In the genomic region with DNA sequence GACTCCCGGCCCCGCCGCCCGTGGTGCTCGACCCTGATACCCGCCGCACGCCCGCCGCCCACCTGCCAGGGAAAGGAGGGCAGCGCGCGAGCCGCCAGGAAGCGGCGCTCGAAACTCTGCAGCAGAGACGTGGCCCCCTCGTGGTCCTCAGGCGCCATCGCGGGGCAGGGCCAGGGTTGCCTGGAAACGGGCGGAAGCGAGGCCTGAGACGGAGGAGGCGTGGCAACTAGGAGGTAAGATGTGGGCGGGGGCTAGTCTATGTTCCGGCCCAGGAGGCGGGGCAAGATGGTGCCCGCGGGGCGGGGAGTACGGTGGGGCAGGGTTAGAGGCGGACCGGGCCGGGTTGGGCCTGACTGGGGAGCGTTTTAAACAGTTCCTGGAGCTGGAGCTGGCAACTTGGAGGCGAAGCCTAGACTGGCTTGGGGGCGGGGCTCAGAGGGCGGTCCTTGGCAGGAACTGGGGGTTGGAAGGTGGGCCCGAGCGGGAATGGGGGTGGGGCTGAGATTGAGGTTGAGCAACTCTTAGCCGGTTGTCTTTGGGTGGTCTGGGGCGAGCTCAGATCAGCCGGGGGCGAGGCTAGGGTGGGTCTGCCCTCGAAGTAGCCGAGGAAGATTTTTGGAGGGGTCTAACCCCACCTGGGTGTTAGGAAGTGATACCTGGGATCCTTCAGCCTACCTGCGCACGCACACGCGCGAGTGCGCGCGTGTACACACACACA, we compare ENCODE assay signal across 8 mouse cellular contexts. TPM values are rescaled to one million over a fixed set of nuclear protein-coding genes. Genes with fewer than 3 reads are reported as not detected.
DNase-seq lines count a peak whose midpoint lies in the region; ATAC-seq lines count a peak whose summit lies in the region.

A gene (minus strand): TSS at position 205 of the 718 bp plus-strand sequence.

- peak; percentile 98 for ATAC-seq in hindbrain, embryonic 15.5 days (ENCODE audit: low FRiP score, low read depth)

- no peaks in the 10 kb centered on the region for H3K9me3 ChIP-seq in hindbrain, embryonic 15.5 days

- 1% methylated on average over 57 of the region's 57 CpGs for WGBS in hindbrain, embryonic 15.5 days

- peak within 1 kb of the TSS; percentile 49; the same call in 1 of the 2 replicates for H3K27ac ChIP-seq in hindbrain, embryonic 15.5 days (replicated peaks)

- H3K9ac ChIP-seq in hindbrain, embryonic 15.5 days = peak within 1 kb of the TSS; percentile 55

- peak within 1 kb of the TSS; percentile 55 for H3K4me3 ChIP-seq in hindbrain, embryonic 15.5 days

- H3K36me3 ChIP-seq in hindbrain, embryonic 15.5 days = no peaks in the 10 kb centered on the region

- no peaks in the 10 kb centered on the region for H3K27me3 ChIP-seq in hindbrain, embryonic 15.5 days

- peak within 1 kb of the TSS; percentile 81 for H3K4me2 ChIP-seq in hindbrain, embryonic 15.5 days

- DNase-seq in T-cell, adult 2 months (ENCODE audit: low spot score) = peak; percentile 99
- DNase-seq in cerebellum, postnatal 36 days = peak; percentile 84 to 91
- DNase-seq in frontal cortex, postnatal 36 days (ENCODE audit: low spot score in 2 of 2) = peak; percentile 96 to 97
- DNase-seq in left cerebral cortex, adult 11 months (ENCODE audit: low spot score) = peak; percentile 97
- DNase-seq in lung, postnatal 4 days = peak; percentile 99
- peak; percentile 95 for DNase-seq in retina, postnatal 7 days (ENCODE audit: low read depth, low spot score)
- peak; percentile 96 for DNase-seq in urinary bladder, adult 2 months (ENCODE audit: low spot score)

- peaks cover 16% of the 10 kb centered on the region for H3K4me1 ChIP-seq in hindbrain, embryonic 15.5 days (replicated peaks)

RNA-seq across cellular contexts. Expression of the gene that starts here (rescaled TPM):
- 9.3 and 10.7 TPM in 2 replicates for polyA plus RNA-seq in hindbrain, embryonic 15.5 days (2015; fragmentation: Nextera tagmentation; extraction: Ambion mirVana)
- polyA plus RNA-seq in urinary bladder, adult 2 months (2012; rRNA removed) = 34.0 and 41.0 TPM in 2 replicates

Comparison
In these comparisons a context has a peak if more than half of its experiments do, and no peak if none do; other contexts are left out.
1. Peak in every context shown above with its lines: DNase-seq, ATAC-seq, H3K4me3 ChIP-seq and H3K27ac ChIP-seq.